Mouse (Mus musculus): ENCODE results near the gene Gm4724. TPM values are rescaled to one million over a fixed set of nuclear protein-coding genes. Genes with fewer than 3 reads are reported as not detected.
"Not testable (repeated sequence)": the region's sequence is repeated elsewhere in the genome, so short reads cannot be mapped to it uniquely, and the experiment has no call there.

The Gm4724 gene
- polyA plus RNA-seq (2012; rRNA removed) = 28.6 and 34.8 TPM in 2 replicates

DNA sequence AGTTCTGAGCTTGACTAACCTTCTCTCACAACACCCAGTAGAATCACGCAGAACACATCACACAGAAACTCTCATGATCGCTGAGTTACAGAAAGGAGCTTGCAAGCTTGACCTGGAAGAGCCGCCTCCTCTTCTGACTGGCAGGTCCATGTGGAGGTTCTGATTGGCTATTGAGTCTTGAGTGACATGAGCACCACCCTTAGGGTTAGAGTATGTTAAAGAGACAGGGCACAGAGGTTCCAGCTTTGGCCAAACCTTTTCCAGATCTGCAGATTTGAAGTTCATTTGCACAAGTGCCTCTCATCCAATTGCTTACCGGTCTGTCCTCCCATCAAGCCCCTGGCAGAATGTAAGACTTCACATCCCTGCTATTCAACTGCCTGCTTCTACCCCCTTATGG, at the start of gene Gm4724:
Gene Gm4724 (minus strand): TSS at position 101 of the 400 bp plus-strand sequence.
- not testable (repeated sequence) for DNase-seq (ENCODE audit: extremely low spot score in 1 of 2, low spot score in 1 of 2)

DNA sequence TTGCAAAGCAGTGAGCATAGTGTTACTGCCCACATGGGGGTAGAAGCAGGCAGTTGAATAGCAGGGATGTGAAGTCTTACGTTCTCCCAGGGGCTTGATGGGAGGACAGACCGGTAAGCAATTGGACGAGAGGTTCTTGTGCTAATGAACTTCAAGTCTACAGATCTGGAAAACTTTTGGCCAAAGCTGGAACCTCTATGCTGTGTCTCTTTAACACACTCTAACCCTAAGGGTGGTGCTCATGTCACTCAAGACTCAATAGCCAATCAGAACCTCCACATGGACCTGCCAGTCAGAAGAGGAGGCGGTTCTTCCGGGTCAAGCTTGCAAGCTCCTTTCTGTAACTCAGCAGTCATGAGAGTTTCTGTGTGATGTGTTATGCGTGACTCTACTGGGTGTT, 34.1 kb upstream of the Gm4724 start, which contains the start of gene Zfp965:
Gene Zfp965 (plus strand): TSS at position 301 of the 400 bp plus-strand sequence.
- DNase-seq (ENCODE audit: extremely low spot score in 1 of 2, low spot score in 1 of 2) = not testable (repeated sequence)

Other genes with a start within 250 kb of the Gm4724 start
- 14.9 and 18.1 TPM in 2 replicates for gene Gm14391, start 228.9 kb downstream of the Gm4724 start, polyA plus RNA-seq (2012; rRNA removed)
- not detected in 2 replicates for gene Gm14440, start 160.7 kb downstream of the Gm4724 start, polyA plus RNA-seq (2012; rRNA removed)
- gene Gm4631, start 97.6 kb downstream of the Gm4724 start, polyA plus RNA-seq (2012; rRNA removed) = 25.7 and 29.3 TPM in 2 replicates
- gene Zfp968, start 63.4 kb downstream of the Gm4724 start, polyA plus RNA-seq (2012; rRNA removed) = 4.1 and 4.3 TPM in 2 replicates
- gene Zfp965, start 34.2 kb upstream of the Gm4724 start, polyA plus RNA-seq (2012; rRNA removed) = 3.5 and 4.0 TPM in 2 replicates
- gene Gm11007, start 208.2 kb upstream of the Gm4724 start, polyA plus RNA-seq (2012; rRNA removed) = not detected in 2 replicates